Mouse (Mus musculus) neural tube, embryonic 11.5 days (tissue): ENCODE data around the gene Fam19a5. TPM values are rescaled to one million over a fixed set of nuclear protein-coding genes. Genes with fewer than 3 reads are reported as not detected.

Source experiments
- ATAC-seq: fragments of 200-750 bp; cut with Nextera tagmentation; 2 replicates; pipeline ENCODE4 v1.8.0; 2017; ENCODE audit warnings: moderate number of reproducible peaks, mild to moderate bottlenecking, moderate TSS enrichment, moderate library complexity; ENCODE audit not compliant: insufficient read depth, low FRiP score, low TSS enrichment
- DNase-seq: peaks from one replicate; pipeline ENCODE4 v3.0.0-alpha.2; 2015; ENCODE audit warnings: low spot score
- H3K27ac ChIP-seq: fragments of 300-500 bp; sonication (generic); 2 replicates; pipeline ENCODE4 v1.5.1; 2014; ENCODE audit warnings: low read depth, mild to moderate bottlenecking, low read length
- H3K27me3 ChIP-seq: fragments of 300-500 bp; sonication (generic); 2 replicates; pipeline ENCODE4 v1.6.1; 2014; ENCODE audit warnings: mild to moderate bottlenecking, low read length, mixed read lengths; ENCODE audit not compliant: control insufficient read depth, insufficient read depth
- H3K36me3 ChIP-seq: fragments of 300-500 bp; sonication (generic); 2 replicates; pipeline ENCODE4 v1.6.1; 2014; ENCODE audit warnings: mild to moderate bottlenecking, low read length, moderate library complexity, mixed read lengths; ENCODE audit not compliant: control insufficient read depth, insufficient read depth
- H3K4me1 ChIP-seq: fragments of 300-500 bp; sonication (generic); 2 replicates; pipeline ENCODE4 v1.6.1; 2014; ENCODE audit warnings: low read length, mixed read lengths; ENCODE audit not compliant: control insufficient read depth, insufficient read depth
- H3K4me2 ChIP-seq: fragments of 300-500 bp; sonication (generic); 2 replicates; pipeline ENCODE4 v1.6.1; 2014; ENCODE audit warnings: low read depth, mild to moderate bottlenecking, moderate library complexity
- H3K4me3 ChIP-seq: fragments of 300-500 bp; sonication (generic); 2 replicates; pipeline ENCODE4 v1.5.1; 2014; ENCODE audit warnings: low read depth, low read length
- H3K9ac ChIP-seq: fragments of 300-500 bp; sonication (generic); 2 replicates; pipeline ENCODE4 v1.6.1; 2014; ENCODE audit warnings: mild to moderate bottlenecking, low read length
- H3K9me3 ChIP-seq: fragments of 300-500 bp; sonication (generic); 2 replicates; pipeline ENCODE4 v1.6.1; 2016; ENCODE audit warnings: low read length; ENCODE audit not compliant: control insufficient read depth
- WGBS: fragments of 180-500 bp; shearing (Covaris S2); extraction: QIAGEN DNeasy Blood & Tissue Kit; methylation state at CpG from one replicate; pipeline ENCODE4 v1.1.7; 2014; 5-methylcytosine and 5-hydroxymethylcytosine counted together
- polyA plus RNA-seq: library from polyadenylated mRNA; unstranded; fragments of >200 nt; fragmentation: Nextera tagmentation; extraction: Ambion mirVana; gene quantifications from 2 replicates; pipeline ENCODE4 v1.2.1, GENCODE M21; 2014

Fam19a5 gene
- polyA plus RNA-seq, 1 experiment from 2014 or later: 9.4 TPM

DNA sequence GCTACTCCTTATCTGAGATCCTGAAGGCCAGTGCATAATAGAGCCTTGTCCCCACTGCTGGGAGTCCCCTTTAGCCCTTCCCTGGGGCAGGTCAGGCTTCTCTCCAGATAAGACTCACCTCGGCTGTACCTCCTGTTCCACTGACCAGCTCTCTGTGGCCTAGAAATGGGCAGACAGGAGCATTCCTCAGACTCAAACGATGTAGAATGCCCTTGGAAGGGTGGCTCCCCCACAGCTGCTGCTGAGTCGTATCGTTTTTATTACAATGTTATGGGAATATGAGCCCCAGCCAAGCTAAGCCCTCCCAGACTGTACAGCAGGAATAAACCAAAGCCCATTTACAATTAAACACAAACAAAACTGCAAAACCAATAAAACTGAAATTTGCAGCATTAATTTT lies 167.7 kb downstream of the Fam19a5 start:
- Histone ChIP-seq H3K4me1 (no peaks in the 10 kb centered on the region), H3K36me3 (no peaks in the 10 kb centered on the region), H3K27me3 (no peaks in the 10 kb centered on the region), H3K27ac (no peak overlapping the region), H3K9me3 (no peaks in the 10 kb centered on the region), H3K4me2 (no peak overlapping the region), H3K4me3 (no peak overlapping the region), H3K9ac (no peak overlapping the region)
- ATAC-seq (no peak), DNase-seq (no peak)
- WGBS: 81% methylated on average over 4 of the region's 4 CpGs

DNA sequence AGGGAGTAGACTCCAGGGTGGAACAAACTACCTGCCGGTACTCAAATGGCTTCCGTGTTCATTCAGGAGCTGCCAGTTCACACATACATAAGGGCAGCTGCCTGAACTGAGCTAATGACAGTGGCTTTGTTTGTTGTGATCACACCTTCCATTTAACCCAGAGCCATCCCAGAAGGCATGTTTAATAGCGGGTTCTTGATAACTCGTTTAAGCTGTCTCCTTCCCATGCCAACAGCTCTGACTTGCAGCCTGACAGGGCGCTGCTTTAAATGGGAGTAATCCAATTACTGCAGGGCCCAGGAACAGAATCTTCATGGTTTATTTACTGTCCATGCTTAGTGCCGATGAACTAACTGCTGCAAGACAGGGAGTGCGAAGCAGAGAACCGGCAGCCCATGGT lies 168.1 kb downstream of the Fam19a5 start:
- no peaks in the 10 kb centered on the region for H3K27me3 ChIP-seq
- H3K27ac ChIP-seq: no peak overlapping the region
- H3K4me2 ChIP-seq: no peak overlapping the region
- DNase-seq (no peak), ATAC-seq (no peak)
- H3K9me3 ChIP-seq: no peaks in the 10 kb centered on the region
- H3K36me3 ChIP-seq: no peaks in the 10 kb centered on the region
- no peak overlapping the region for H3K4me3 ChIP-seq
- no peaks in the 10 kb centered on the region for H3K4me1 ChIP-seq
- WGBS: 84% methylated on average over 8 of the region's 8 CpGs
- no peak overlapping the region for H3K9ac ChIP-seq

DNA sequence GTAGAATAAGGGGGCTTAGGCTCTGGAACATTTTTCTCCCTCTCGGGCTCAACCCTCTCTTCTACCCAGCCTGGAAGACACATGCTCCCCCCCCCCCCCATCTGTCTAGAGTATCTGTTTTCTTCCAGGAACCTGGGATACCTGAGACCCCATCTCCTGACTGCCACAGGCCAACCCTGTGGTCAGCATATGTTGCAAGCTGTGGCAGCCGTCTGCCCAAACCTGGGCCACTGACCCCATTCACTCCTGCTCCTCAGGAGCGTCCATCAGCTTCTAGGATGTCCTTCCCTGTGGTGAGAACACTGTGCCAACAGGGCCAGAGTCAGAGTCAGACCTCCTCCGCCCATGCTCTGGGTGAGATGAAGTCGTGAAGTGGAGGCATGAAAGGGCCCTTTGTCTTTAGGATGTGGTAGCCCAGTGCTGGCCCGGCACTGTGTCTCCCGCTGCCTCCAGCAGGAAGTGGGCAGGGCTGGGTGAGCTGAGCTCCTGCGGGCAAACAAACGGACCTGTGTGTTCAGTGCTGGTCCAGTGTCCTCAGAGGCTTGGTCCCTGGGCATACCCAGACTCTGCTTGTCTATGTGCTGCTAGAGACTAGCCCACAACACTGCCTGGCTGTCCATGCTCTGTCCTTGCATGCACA lies 171.1 kb downstream of the Fam19a5 start:
- H3K9ac ChIP-seq: no peak overlapping the region
- no peak overlapping the region for H3K4me2 ChIP-seq
- H3K4me1 ChIP-seq: no peaks in the 10 kb centered on the region
- no peak overlapping the region for H3K4me3 ChIP-seq
- H3K27me3 ChIP-seq: no peaks in the 10 kb centered on the region
- WGBS: 50% methylated on average over 9 of the region's 9 CpGs
- no peaks in the 10 kb centered on the region for H3K36me3 ChIP-seq
- H3K9me3 ChIP-seq: no peaks in the 10 kb centered on the region
- DNase-seq (peak; percentile 52), ATAC-seq (no peak)
- no peak overlapping the region for H3K27ac ChIP-seq

DNA sequence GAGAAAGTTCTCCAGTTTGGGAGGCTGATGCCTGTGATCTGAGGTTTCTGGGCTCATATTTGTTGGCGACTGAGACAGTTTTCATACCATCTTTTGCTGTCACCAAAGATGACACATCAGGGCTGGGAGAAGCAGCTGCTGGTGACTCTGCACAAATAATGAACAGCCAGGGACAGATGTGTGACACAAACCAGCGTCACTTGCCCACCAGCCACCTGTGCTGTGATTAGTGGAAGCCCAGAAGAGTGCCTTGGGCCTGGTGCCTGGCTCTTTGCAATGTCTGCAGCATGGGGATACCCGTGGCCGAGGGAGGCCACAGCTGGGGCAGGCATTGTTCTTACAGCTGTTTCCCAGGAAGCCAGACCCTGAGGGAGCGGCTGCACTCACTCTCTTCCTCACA lies 173.0 kb downstream of the Fam19a5 start:
- Histone ChIP-seq H3K4me2 (no peak overlapping the region), H3K27ac (no peak overlapping the region), H3K4me1 (no peaks in the 10 kb centered on the region), H3K4me3 (no peak overlapping the region), H3K36me3 (no peaks in the 10 kb centered on the region), H3K27me3 (no peaks in the 10 kb centered on the region), H3K9ac (no peak overlapping the region), H3K9me3 (no peaks in the 10 kb centered on the region)
- ATAC-seq: no peak
- 67% methylated on average over 5 of the region's 5 CpGs for WGBS
- no peak for DNase-seq

DNA sequence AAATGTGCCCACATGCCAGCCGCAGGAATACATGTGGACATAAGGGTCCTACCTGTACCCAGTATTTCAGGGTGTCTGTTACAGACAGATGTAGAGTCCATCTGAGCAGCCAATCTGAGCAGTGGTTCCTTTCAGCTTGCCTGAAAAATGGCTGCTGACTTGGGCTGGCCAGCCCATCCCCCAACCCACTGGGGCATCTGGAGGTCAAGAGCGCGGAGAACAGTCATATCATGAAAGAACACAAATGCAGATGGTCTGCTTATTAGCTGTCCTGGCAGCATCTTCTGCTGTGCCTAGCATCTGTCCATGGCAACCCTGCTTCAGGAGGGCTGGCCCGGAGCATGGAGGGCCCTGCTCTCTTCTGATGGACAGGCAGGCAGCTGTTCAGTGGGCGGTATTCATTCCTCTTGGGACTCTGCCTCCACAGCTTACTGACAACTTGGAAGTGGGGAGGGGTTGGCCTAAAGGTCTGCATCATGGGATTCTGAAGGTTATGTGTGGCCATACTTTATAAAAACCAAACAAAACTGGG lies 179.4 kb downstream of the Fam19a5 start:
- no peak overlapping the region for H3K27ac ChIP-seq
- no peak overlapping the region for H3K4me3 ChIP-seq
- H3K4me2 ChIP-seq: no peak overlapping the region
- WGBS: 78% methylated on average over 5 of the region's 5 CpGs
- no peaks in the 10 kb centered on the region for H3K27me3 ChIP-seq
- peak; percentile 44 for DNase-seq
- H3K9ac ChIP-seq: no peak overlapping the region
- H3K9me3 ChIP-seq: no peaks in the 10 kb centered on the region
- H3K4me1 ChIP-seq: peaks cover 2% of the 10 kb centered on the region; the same call in 1 of the 2 replicates
- ATAC-seq: no peak
- no peaks in the 10 kb centered on the region for H3K36me3 ChIP-seq

DNA sequence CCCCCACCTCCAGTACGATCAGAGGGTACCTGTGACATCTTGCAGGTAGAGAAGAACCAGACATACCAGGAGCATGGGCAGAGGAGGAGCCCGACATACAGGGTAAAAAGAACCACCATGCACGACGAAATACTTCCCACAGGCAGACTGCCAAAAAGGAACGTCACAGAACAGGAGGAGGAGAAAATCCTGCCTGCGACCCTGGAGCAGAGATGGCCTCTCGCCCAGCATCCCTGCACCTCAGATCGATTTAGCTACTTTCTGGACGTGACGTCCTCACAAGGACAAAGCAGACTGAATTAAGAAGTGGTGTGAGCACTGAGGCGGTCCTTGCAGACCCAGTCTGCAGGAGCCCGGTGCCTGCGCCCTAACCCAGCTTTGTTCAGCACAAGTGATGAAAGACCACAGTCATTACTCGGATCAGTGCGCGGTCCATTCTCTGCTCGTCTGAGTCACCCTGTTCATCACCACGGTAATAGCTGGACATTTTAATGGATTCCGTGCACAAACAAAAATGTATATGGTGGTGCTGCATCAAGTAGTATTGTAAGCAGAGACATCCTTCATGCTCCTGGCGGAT lies 182.6 kb downstream of the Fam19a5 start:
- Histone ChIP-seq H3K9ac (no peak overlapping the region), H3K27me3 (no peaks in the 10 kb centered on the region), H3K27ac (no peak overlapping the region), H3K4me2 (no peak overlapping the region), H3K4me1 (peaks cover 2% of the 10 kb centered on the region; the same call in 1 of the 2 replicates), H3K4me3 (no peak overlapping the region), H3K9me3 (no peaks in the 10 kb centered on the region), H3K36me3 (no peaks in the 10 kb centered on the region)
- DNase-seq: peak; percentile 35
- WGBS: 73% methylated on average over 20 of the region's 20 CpGs
- no peak for ATAC-seq

DNA sequence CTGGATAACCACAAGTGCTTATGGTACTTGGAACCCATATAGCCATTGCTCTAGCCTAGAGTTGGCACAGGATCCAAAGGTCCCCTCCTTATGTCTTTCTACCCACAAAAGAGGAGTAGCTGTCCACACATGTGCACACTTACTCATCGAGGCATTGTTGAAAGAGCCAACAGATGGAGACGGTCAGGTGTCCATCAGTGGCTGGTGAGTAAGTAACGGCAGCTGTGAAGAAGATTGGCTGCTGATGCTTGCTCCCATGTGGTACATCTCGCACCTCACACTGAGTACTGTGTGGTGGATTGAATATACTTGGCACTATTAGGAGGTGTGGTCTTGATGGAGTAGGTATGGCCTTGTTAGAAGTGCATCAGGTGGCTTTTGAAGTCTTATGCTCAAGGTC lies 192.2 kb downstream of the Fam19a5 start:
- Histone ChIP-seq H3K4me2 (no peak overlapping the region), H3K27me3 (no peaks in the 10 kb centered on the region), H3K9me3 (no peaks in the 10 kb centered on the region), H3K27ac (no peak overlapping the region), H3K4me1 (no peaks in the 10 kb centered on the region), H3K36me3 (no peaks in the 10 kb centered on the region), H3K4me3 (no peak overlapping the region), H3K9ac (no peak overlapping the region)
- ATAC-seq: no peak
- DNase-seq: no peak
- WGBS: 94% methylated on average over 4 of the region's 4 CpGs

DNA sequence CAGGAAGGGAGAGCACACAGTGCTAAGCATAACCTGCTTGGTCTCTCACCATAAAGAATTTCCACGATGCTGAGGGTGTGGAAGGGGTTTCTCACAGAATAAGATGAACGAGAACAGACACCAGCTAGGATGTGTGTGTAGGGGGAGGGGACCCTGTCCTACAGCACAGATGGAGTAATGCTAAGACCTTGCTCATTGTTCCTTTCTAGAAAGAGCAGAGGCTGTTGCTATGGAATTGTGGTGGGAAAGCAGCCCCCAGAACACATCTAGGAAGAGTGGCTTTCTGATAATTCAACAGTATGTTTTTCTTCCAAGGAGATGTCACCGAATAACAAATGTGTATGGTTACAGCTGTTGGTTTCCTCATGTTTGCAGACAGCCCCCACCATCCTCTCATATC lies 211.4 kb downstream of the Fam19a5 start:
- H3K36me3 ChIP-seq: no peaks in the 10 kb centered on the region
- ATAC-seq (no peak), DNase-seq (no peak)
- no peak overlapping the region for H3K9ac ChIP-seq
- H3K27ac ChIP-seq: no peak overlapping the region
- H3K27me3 ChIP-seq: no peaks in the 10 kb centered on the region
- no peaks in the 10 kb centered on the region for H3K4me1 ChIP-seq
- H3K4me3 ChIP-seq: no peak overlapping the region
- 83% methylated on average over 3 of the region's 3 CpGs for WGBS
- no peak overlapping the region for H3K4me2 ChIP-seq
- no peaks in the 10 kb centered on the region for H3K9me3 ChIP-seq

DNA sequence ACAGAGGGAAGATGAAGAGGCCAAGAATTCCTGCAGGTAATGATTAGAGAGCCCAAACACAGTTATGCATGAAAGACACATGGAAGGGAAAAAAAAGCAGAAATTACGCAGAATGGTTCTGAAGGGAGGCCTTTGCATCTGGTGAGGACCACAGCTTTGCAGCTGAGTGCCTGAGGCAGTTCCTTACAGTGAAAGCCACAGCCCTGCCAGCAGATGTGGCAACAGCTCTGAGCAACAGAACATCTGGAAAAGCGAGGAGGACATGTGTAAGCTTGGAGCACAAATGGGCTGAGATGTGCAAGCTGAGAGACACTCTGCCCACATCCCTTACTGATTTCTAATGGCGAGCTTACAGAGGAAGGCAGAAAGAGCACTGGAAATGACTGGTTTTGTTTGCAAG lies 221.8 kb downstream of the Fam19a5 start:
- no peak overlapping the region for H3K27ac ChIP-seq
- H3K9ac ChIP-seq: no peak overlapping the region
- H3K4me1 ChIP-seq: no peaks in the 10 kb centered on the region
- no peak for ATAC-seq
- WGBS: 81% methylated on average over 3 of the region's 3 CpGs
- no peaks in the 10 kb centered on the region for H3K27me3 ChIP-seq
- H3K36me3 ChIP-seq: no peaks in the 10 kb centered on the region
- no peak overlapping the region for H3K4me2 ChIP-seq
- H3K9me3 ChIP-seq: no peaks in the 10 kb centered on the region
- DNase-seq: no peak
- no peak overlapping the region for H3K4me3 ChIP-seq
